Mouse (Mus musculus) thymus, adult 2 months (tissue): ENCODE data around the gene Gcsam.

ENCODE experiments used
- CTCF ChIP-seq: fragments of 200-500 bp; IDR thresholded peaks from 2 replicates; pipeline ENCODE4 v1.5.1; 2012; ENCODE audit warnings: mild to moderate bottlenecking, control low read depth, low read length, moderate library complexity, borderline replicate concordance; ENCODE audit not compliant: control insufficient read depth, poor library complexity, insufficient read depth; ENCODE audit errors: extremely low read depth
- POLR2A ChIP-seq: fragments of 200-500 bp; IDR thresholded peaks from 2 replicates; pipeline ENCODE4 v1.6.1; 2012; ENCODE audit warnings: mild to moderate bottlenecking, low read length, control low read depth, moderate library complexity; ENCODE audit not compliant: control insufficient read depth, poor library complexity, insufficient read depth; ENCODE audit errors: extremely low read depth

DNA sequence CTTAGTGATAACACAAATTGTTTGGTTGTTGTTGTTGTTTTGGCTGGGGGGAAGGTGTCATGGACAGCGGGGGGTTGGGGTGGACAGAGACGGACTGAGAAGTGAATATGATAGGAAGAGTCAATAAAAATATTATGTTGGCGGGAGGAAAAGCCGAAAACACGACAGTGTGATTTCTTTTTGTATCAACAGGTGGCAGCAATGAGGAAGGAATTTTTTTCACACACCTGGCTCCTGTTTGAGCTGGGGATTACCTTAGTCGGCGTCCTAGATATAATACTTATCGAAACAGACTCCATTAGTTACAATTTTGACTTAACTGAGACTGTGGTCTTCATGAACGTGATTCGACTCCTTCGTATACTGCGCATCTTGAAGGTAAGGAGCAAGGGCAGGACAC, 30.3 kb upstream of the Gcsam start:
- TF ChIP-seq POLR2A (no peak), CTCF (no peak)
